Mouse (Mus musculus) neural tube, embryonic 15.5 days (tissue): ENCODE results near the gene Krtap5-5. TPM values are rescaled to one million over a fixed set of nuclear protein-coding genes. Genes with fewer than 3 reads are reported as not detected.
"Not testable (repeated sequence)": the region's sequence is repeated elsewhere in the genome, so short reads cannot be mapped to it uniquely, and the experiment has no call there.

Experiments used
- ATAC-seq: fragments of 200-750 bp; cut with Nextera tagmentation; 2 replicates; pipeline ENCODE4 v1.8.0; 2017; ENCODE audit warnings: mild to moderate bottlenecking, moderate TSS enrichment, moderate library complexity; ENCODE audit not compliant: low FRiP score
- H3K27ac ChIP-seq: fragments of 300-500 bp; sonication (generic); replicated peaks from 2 replicates; pipeline ENCODE4 v1.5.1; 2015; ENCODE audit warnings: mild to moderate bottlenecking, inconsistent platforms
- H3K27me3 ChIP-seq: fragments of 300-500 bp; sonication (generic); replicated peaks from 2 replicates; pipeline ENCODE4 v1.6.1; 2015; ENCODE audit warnings: inconsistent platforms
- H3K36me3 ChIP-seq: fragments of 300-500 bp; sonication (generic); 2 replicates; pipeline ENCODE4 v1.6.1; 2015; ENCODE audit warnings: inconsistent platforms
- H3K4me1 ChIP-seq: fragments of 300-500 bp; sonication (generic); 2 replicates; pipeline ENCODE4 v1.6.1; 2015; ENCODE audit warnings: inconsistent platforms
- H3K4me2 ChIP-seq: fragments of 300-500 bp; sonication (generic); 2 replicates; pipeline ENCODE4 v1.6.1; 2015; ENCODE audit warnings: inconsistent platforms, mild to moderate bottlenecking, moderate library complexity
- H3K4me3 ChIP-seq: fragments of 300-500 bp; sonication (generic); replicated peaks from 2 replicates; pipeline ENCODE4 v1.5.1; 2015; ENCODE audit warnings: mild to moderate bottlenecking, inconsistent platforms
- H3K9ac ChIP-seq: fragments of 300-500 bp; sonication (generic); replicated peaks from 2 replicates; pipeline ENCODE4 v1.6.1; 2015; ENCODE audit warnings: mild to moderate bottlenecking, inconsistent platforms
- H3K9me3 ChIP-seq: fragments of 300-500 bp; sonication (generic); replicated peaks from 2 replicates; pipeline ENCODE4 v1.6.1; 2016; ENCODE audit warnings: inconsistent platforms
- WGBS: fragments of 180-500 bp; shearing (Covaris S2); methylation state at CpG from one replicate; pipeline ENCODE4 v1.1.7; 2015; ENCODE audit warnings: mixed read lengths; 5-methylcytosine and 5-hydroxymethylcytosine counted together
- polyA plus RNA-seq: library from polyadenylated mRNA; unstranded; fragments of >200 nt; fragmentation: Nextera tagmentation; extraction: Ambion mirVana; gene quantifications from 2 replicates; pipeline ENCODE4 v1.2.1, GENCODE M21; 2015

Krtap5-5 gene
- polyA plus RNA-seq, result not detected in 2 replicates

DNA sequence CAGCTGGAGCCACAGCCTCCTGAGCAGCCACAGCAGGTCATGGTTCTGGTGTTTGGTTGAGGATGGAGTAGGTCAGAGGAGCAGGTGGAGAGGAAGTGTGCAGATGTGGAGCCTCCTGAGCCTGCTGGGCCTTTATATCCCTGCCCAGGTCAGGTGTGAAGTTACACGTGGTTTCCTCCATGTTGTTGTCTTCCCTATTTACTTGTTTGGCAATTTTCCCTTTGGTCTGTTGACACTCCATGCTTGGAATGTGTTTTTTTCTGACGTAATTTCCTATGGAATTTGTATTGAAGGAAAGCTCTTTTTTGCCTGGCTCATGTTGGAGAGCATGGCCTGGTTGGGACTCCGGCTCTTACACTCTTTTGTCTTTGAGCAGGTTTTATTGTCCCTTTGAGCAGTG is at the start of gene Krtap5-5:
Krtap5-5 (minus strand) TSS at position 101 of the 400 bp plus-strand sequence.
- H3K9me3 ChIP-seq, H3K27me3 ChIP-seq, H3K4me3 ChIP-seq, H3K4me1 ChIP-seq, H3K27ac ChIP-seq, ATAC-seq, H3K4me2 ChIP-seq, H3K9ac ChIP-seq, H3K36me3 ChIP-seq: not testable (repeated sequence)
- WGBS, result 50% methylated on average over 3 of the region's 3 CpGs

DNA sequence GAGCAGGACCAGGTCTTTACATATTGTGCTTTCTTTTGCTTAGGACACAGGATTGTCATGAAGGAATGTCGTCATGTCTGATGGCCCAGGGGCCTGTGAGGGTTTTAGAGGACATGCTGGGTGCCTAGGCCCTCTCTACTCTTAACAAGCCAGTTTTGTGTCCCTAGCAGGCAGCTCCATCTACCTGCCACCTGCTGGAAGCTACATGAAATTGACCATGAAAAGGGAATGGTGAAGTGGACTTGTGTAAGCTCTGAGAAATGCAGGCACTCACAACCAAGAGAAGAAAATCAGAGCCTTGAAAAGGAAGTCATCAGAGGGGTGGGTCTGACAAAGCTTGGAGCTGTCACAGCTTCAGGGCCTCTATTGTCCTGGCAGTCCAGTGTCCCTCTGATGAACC is 49.5 kb upstream of the Krtap5-5 start:
- H3K4me3 ChIP-seq, H3K4me2 ChIP-seq, H3K36me3 ChIP-seq, H3K27ac ChIP-seq, H3K9ac ChIP-seq, H3K9me3 ChIP-seq, ATAC-seq: not testable (repeated sequence)
- peaks cover 11% of the 10 kb centered on the region for H3K4me1 ChIP-seq
- peaks cover 10% of the 10 kb centered on the region for H3K27me3 ChIP-seq
- 70% methylated on average over 1 of the region's 1 CpGs for WGBS

- H3K9me3 ChIP-seq, H3K4me1 ChIP-seq, H3K4me2 ChIP-seq, H3K36me3 ChIP-seq, H3K9ac ChIP-seq, ATAC-seq, H3K27ac ChIP-seq, H3K4me3 ChIP-seq: not testable (repeated sequence)
- peaks cover 10% of the 10 kb centered on the region for H3K27me3 ChIP-seq
- 0% methylated on average over 3 of the region's 3 CpGs for WGBS
These were observed 48.4 kb upstream of the Krtap5-5 start for GRCm38 (mm10) chr7:142278183-142278582.

GRCm38 (mm10) chr7:142274263-142274662 is 44.5 kb upstream of the Krtap5-5 start, which contains the start of gene Gm4559:
TSS of gene Gm4559 (minus strand) at chr7:142274363.
- not testable (repeated sequence) for H3K4me3 ChIP-seq, H3K36me3 ChIP-seq, ATAC-seq, H3K27ac ChIP-seq, H3K9me3 ChIP-seq, H3K4me2 ChIP-seq, H3K9ac ChIP-seq, H3K27me3 ChIP-seq, H3K4me1 ChIP-seq

- not testable (repeated sequence) for ATAC-seq, H3K36me3 ChIP-seq
- 43% methylated on average over 1 of the region's 1 CpGs for WGBS
These were observed 28.5 kb upstream of the Krtap5-5 start, which contains the start of gene Gm2431 for GRCm38 (mm10) chr7:142258254-142258653. TSS of gene Gm2431 (minus strand) at chr7:142258354.

DNA sequence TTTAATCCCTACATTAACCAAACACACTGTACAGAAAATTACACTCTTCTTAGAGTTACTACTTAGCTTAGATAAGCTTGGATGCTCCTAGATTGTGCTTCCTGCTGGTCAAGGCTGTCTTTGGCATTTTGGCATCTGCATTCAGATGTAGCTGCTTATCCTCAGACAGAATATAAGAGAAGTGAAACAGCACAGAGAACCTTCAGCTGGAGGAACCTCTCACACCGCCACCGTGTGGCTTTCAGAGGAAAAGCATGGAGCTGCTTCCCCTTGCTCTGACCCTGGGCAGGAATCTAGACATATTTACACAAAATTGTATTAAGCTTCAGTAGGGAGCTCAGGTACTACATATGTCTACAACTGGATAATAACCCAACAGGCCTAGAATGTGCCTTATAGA is 25.7 kb upstream of the Krtap5-5 start:
- no peaks in the 10 kb centered on the region for H3K4me1 ChIP-seq
- ATAC-seq, result no peak
- H3K4me3 ChIP-seq, result no peak overlapping the region
- no peaks in the 10 kb centered on the region for H3K36me3 ChIP-seq
- no peak overlapping the region for H3K4me2 ChIP-seq
- 2% methylated on average over 2 of the region's 2 CpGs for whole genome bisulfite sequencing
- H3K9me3 ChIP-seq, result no peaks in the 10 kb centered on the region
- H3K27ac ChIP-seq, result no peak overlapping the region
- H3K9ac ChIP-seq, result no peak overlapping the region
- peaks cover 2% of the 10 kb centered on the region; the same call in 1 of the 2 replicates for H3K27me3 ChIP-seq

More at GRCm38 (mm10) chr7:142258254-142258653, 28.5 kb upstream of the Krtap5-5 start, which contains the start of gene Gm2431:
- H3K27me3 ChIP-seq, H3K9ac ChIP-seq, H3K4me2 ChIP-seq, H3K27ac ChIP-seq, H3K4me1 ChIP-seq, H3K4me3 ChIP-seq, H3K9me3 ChIP-seq: not testable (repeated sequence)

DNA sequence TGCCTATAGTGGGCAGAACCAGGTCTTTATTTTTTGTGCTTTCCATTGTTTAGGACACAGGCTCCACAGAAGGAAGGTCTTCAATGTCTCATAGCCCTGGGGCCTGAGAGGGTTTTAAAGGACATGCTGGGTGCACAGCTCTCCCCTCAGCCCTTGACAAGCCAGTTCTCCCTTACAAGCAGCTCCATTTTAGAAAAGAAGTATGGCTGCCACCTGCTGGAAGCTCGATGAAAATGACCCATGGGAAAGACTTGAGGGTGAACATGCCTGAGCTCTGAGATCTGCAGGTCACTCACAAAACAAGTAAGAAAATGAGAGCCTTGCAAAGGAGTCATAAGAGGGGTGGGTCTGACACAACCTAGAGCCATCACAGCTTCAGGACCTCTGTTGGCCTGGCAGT is 20.1 kb upstream of the Krtap5-5 start:
- WGBS, result 0% methylated on average over 1 of the region's 1 CpGs
- Histone ChIP-seq H3K4me1 (no peaks in the 10 kb centered on the region), H3K27ac (no peak overlapping the region), H3K27me3 (peaks cover 5% of the 10 kb centered on the region; the same call in 1 of the 2 replicates), H3K4me2 (no peak overlapping the region), H3K9me3 (no peaks in the 10 kb centered on the region), H3K9ac (no peak overlapping the region), H3K36me3 (no peaks in the 10 kb centered on the region), H3K4me3 (no peak overlapping the region)
- ATAC-seq, result no peak

- Histone ChIP-seq H3K4me2 (no peak within 1 kb of the TSS), H3K4me3 (no peak within 1 kb of the TSS), H3K27me3 (no peaks in the 10 kb centered on the region), H3K36me3 (no peaks in the 10 kb centered on the region), H3K4me1 (no peaks in the 10 kb centered on the region), H3K27ac (no peak within 1 kb of the TSS), H3K9me3 (no peaks in the 10 kb centered on the region), H3K9ac (no peak within 1 kb of the TSS)
- ATAC-seq, result no peak
- WGBS, result 53% methylated on average over 2 of the region's 2 CpGs
These were observed 11.2 kb upstream of the Krtap5-5 start, which contains the start of gene Gm40460 for GRCm38 (mm10) chr7:142240978-142241377. TSS of gene Gm40460 (minus strand) at chr7:142241078.

GRCm38 (mm10) chr7:142231540-142231939 is 1.8 kb upstream of the Krtap5-5 start:
- Histone ChIP-seq H3K4me1 (no peaks in the 10 kb centered on the region), H3K9ac (no peak overlapping the region), H3K36me3 (no peaks in the 10 kb centered on the region), H3K27ac (no peak overlapping the region), H3K27me3 (no peaks in the 10 kb centered on the region), H3K9me3 (no peaks in the 10 kb centered on the region), H3K4me3 (no peak overlapping the region), H3K4me2 (no peak overlapping the region)
- ATAC-seq, result no peak
- WGBS, result 33% methylated on average over 1 of the region's 1 CpGs

DNA sequence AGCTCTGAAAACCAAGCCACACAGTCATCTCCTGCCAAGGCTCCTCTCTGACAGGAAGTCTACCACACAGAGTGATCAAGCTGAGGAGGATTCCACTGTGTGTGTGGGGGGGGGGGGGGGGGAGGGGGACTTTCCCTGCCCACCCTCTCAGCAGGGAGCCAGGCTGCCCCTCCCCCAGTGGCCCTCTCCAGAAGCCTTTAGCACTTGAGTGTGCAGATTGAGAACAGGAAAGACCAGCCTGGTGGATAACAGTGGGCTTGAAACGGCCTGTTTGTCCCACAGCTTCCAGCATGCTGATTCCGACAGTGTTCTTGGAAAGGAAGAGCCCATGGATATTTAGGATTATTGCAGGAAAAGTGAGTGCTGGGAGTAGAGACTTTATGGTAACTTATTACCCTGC is 5.3 kb downstream of the Krtap5-5 start:
- 58% methylated on average over 2 of the region's 2 CpGs for WGBS
- no peak overlapping the region for H3K4me3 ChIP-seq
- H3K4me2 ChIP-seq, result no peak overlapping the region
- H3K9ac ChIP-seq, result no peak overlapping the region
- no peaks in the 10 kb centered on the region for H3K4me1 ChIP-seq
- no peak overlapping the region for H3K27ac ChIP-seq
- no peaks in the 10 kb centered on the region for H3K9me3 ChIP-seq
- H3K36me3 ChIP-seq, result no peaks in the 10 kb centered on the region
- no peaks in the 10 kb centered on the region for H3K27me3 ChIP-seq
- ATAC-seq, result no peak

DNA sequence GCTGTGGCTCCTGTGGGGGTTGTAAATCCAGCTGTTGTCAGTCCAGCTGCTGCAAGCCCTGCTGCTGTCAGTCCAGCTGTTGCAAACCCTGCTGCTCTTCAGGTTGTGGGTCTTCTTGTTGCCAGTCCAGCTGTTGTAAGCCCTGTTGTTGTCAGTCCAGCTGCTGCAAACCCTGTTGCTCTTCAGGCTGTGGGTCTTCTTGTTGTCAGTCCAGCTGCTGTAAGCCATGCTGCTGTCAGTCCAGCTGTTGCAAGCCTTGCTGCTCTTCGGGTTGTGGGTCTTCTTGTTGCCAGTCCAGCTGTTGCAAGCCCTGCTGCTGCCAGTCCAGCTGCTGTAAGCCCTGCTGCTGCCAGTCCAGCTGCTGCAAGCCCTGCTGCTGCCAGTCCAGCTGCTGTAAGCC is 17.6 kb downstream of the Krtap5-5 start:
- 57% methylated on average over 1 of the region's 1 CpGs for WGBS
- not testable (repeated sequence) for H3K4me2 ChIP-seq

GRCm38 (mm10) chr7:142211559-142211958 is 18.2 kb downstream of the Krtap5-5 start, which contains the start of gene Gm7579:
TSS of gene Gm7579 (plus strand) at chr7:142211859.
- Histone ChIP-seq H3K4me3 (no peak within 1 kb of the TSS), H3K9me3 (no peaks in the 10 kb centered on the region), H3K36me3 (no peaks in the 10 kb centered on the region), H3K27ac (no peak within 1 kb of the TSS), H3K27me3 (no peaks in the 10 kb centered on the region), H3K4me2 (no peak within 1 kb of the TSS), H3K9ac (no peak within 1 kb of the TSS), H3K4me1 (no peaks in the 10 kb centered on the region)
- ATAC-seq, result no peak
- 64% methylated on average over 1 of the region's 1 CpGs for WGBS

More for the DNA sequence above, 17.6 kb downstream of the Krtap5-5 start:
- not testable (repeated sequence) for H3K4me3 ChIP-seq, H3K9me3 ChIP-seq, H3K4me1 ChIP-seq, H3K9ac ChIP-seq, H3K36me3 ChIP-seq, ATAC-seq, H3K27ac ChIP-seq, H3K27me3 ChIP-seq
